In the genomic region with DNA sequence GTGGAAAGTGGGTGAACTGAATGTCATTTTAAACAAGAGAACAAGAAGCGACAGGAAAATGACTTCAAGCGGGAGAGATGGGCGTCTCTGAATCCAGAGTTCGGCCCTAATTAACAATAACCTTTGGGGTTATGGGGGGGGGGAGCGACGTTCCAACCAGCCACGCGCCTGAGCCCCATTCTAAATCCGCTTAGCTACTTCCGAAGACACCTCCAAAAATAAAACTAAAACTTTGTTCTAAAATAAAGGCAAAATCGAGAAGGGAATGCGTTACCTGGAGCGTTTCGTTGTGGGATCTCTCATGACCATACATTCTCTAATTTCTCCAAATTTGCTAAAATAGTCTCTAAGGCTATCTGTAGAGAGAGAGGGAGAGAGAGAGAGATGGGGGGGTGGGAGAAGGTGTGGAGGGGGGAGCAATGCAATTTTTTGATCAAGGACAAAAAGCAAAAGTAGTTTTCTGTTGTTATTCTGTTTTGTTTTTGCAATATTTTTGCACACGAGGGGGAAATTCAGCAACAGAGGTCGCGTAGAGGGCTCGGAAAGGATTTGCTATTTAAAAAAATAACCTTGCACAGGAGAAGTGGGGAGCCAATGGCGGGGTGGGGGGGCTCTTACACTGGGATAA, we compare ENCODE assay signal across 8 mouse cellular contexts. TPM values are rescaled to one million over a fixed set of nuclear protein-coding genes. Genes with fewer than 3 reads are reported as not detected.
DNase-seq lines count a peak whose midpoint lies in the region; ATAC-seq lines count a peak whose summit lies in the region.

No protein-coding gene starts in this region.

- H3K4me1 ChIP-seq in heart, embryonic 14.5 days (ENCODE audit: control insufficient read depth in 2 of 2, insufficient read depth in 2 of 2, low read length in 2 of 2): peaks cover 18 to 51% of the 10 kb centered on the region in 2 experiments
- peaks cover 38% of the 10 kb centered on the region for H3K4me1 ChIP-seq in hindbrain, embryonic 14.5 days (replicated peaks; ENCODE audit: control insufficient read depth, insufficient read depth, low read length)
- peaks cover 65% of the 10 kb centered on the region for H3K4me1 ChIP-seq in midbrain, embryonic 13.5 days (replicated peaks)

- no peaks in the 10 kb centered on the region for H3K9me3 ChIP-seq in heart, embryonic 14.5 days (ENCODE audit: control insufficient read depth, low read length)
- H3K9me3 ChIP-seq in hindbrain, embryonic 14.5 days (ENCODE audit: control insufficient read depth, low read length): no peaks in the 10 kb centered on the region
- no peaks in the 10 kb centered on the region for H3K9me3 ChIP-seq in midbrain, embryonic 13.5 days

- H3K36me3 ChIP-seq in heart, embryonic 14.5 days (ENCODE audit: control insufficient read depth, insufficient read depth, low read length): peaks cover 24% of the 10 kb centered on the region
- H3K36me3 ChIP-seq in hindbrain, embryonic 14.5 days (replicated peaks; ENCODE audit: control insufficient read depth, insufficient read depth): peaks cover 11% of the 10 kb centered on the region
- peaks cover 5% of the 10 kb centered on the region for H3K36me3 ChIP-seq in midbrain, embryonic 13.5 days

- peak overlapping the region; percentile 85 to 94 for H3K27ac ChIP-seq in heart, embryonic 14.5 days (replicated peaks in 1 of 2; ENCODE audit: control insufficient read depth in 1 of 2, insufficient read depth in 1 of 2, low read depth in 2 of 2, low read length in 2 of 2)
- H3K27ac ChIP-seq in hindbrain, embryonic 14.5 days: peak overlapping the region; percentile 96
- peak overlapping the region; percentile 93 for H3K27ac ChIP-seq in midbrain, embryonic 13.5 days

- under 1% methylated on average over 19 of the region's 19 CpGs for WGBS in heart, embryonic 14.5 days
- WGBS in hindbrain, embryonic 14.5 days: under 1% methylated on average over 19 of the region's 19 CpGs
- 0% methylated on average over 19 of the region's 19 CpGs for whole genome bisulfite sequencing in midbrain, embryonic 13.5 days

- H3K27me3 ChIP-seq in heart, embryonic 14.5 days (ENCODE audit: control insufficient read depth, insufficient read depth, low read length): no peaks in the 10 kb centered on the region
- H3K27me3 ChIP-seq in hindbrain, embryonic 14.5 days (ENCODE audit: control insufficient read depth, insufficient read depth, low read length): no peaks in the 10 kb centered on the region
- 0 out of 2 replicates have a peak, but pooled peaks cover 2% of the 10 kb centered on the region for H3K27me3 ChIP-seq in midbrain, embryonic 13.5 days

- H3K4me3 ChIP-seq in heart, embryonic 14.5 days (ENCODE audit: control insufficient read depth in 1 of 2, insufficient read depth in 1 of 2, low read depth in 1 of 2, low read length in 2 of 2): peak overlapping the region; percentile 97 to 99
- H3K4me3 ChIP-seq in hindbrain, embryonic 14.5 days (replicated peaks; ENCODE audit: low read length): peak overlapping the region; percentile 94
- peak overlapping the region; percentile 93 for H3K4me3 ChIP-seq in midbrain, embryonic 13.5 days (replicated peaks)

- H3K4me2 ChIP-seq in heart, embryonic 14.5 days (ENCODE audit: low read length): peak overlapping the region; percentile 89
- peak overlapping the region; percentile 95 for H3K4me2 ChIP-seq in hindbrain, embryonic 14.5 days (replicated peaks)
- H3K4me2 ChIP-seq in midbrain, embryonic 13.5 days (replicated peaks): peak overlapping the region; percentile 86

- no peak for DNase-seq in heart, adult 11 months
- DNase-seq in T-cell, adult 2 months (ENCODE audit: low spot score): peak; percentile 13
- no peak for DNase-seq in hindbrain, embryonic 14.5 days (ENCODE audit: low spot score)
- DNase-seq in spleen, adult 18-20 months: no peak
- no peak for DNase-seq in ovary, postnatal 14 days (ENCODE audit: low spot score)

- ATAC-seq in heart, embryonic 14.5 days (ENCODE audit: insufficient number of reproducible peaks, insufficient read depth, low FRiP score, low read depth): no peak
- no peak for ATAC-seq in hindbrain, embryonic 14.5 days (ENCODE audit: low FRiP score)
- ATAC-seq in midbrain, embryonic 13.5 days: no peak
- ATAC-seq in monocyte, adult 5-6 weeks (replicated peaks; ENCODE audit: insufficient number of reproducible peaks, low FRiP score, low TSS enrichment, poor library complexity, severe bottlenecking): no peak

- H3K9ac ChIP-seq in heart, embryonic 14.5 days (ENCODE audit: low read length): peak overlapping the region; percentile 100
- H3K9ac ChIP-seq in hindbrain, embryonic 14.5 days: peak overlapping the region; percentile 97
- H3K9ac ChIP-seq in midbrain, embryonic 13.5 days (replicated peaks): peak overlapping the region; percentile 99

RNA-seq across cellular contexts. Expression of a gene that starts 1.2 kb away (rescaled TPM):
- polyA plus RNA-seq in heart, embryonic 14.5 days (2014; fragmentation: Nextera tagmentation; extraction: Ambion mirVana): 18.1 and 20.9 TPM in 2 replicates
- 22.4 and 26.5 TPM in 2 replicates for polyA plus RNA-seq in hindbrain, embryonic 14.5 days (2014; fragmentation: Nextera tagmentation; extraction: Ambion mirVana)
- 38.5 and 41.0 TPM in 2 replicates for polyA plus RNA-seq in midbrain, embryonic 13.5 days (2015; fragmentation: Nextera tagmentation; extraction: Ambion mirVana)
- total RNA-seq in monocyte, adult 5-6 weeks (2017): 19.4 to 72.0 TPM (median 35.2 TPM) in 3 replicates
